Mouse (Mus musculus) intestine, postnatal 0 days (tissue): Measurements from ENCODE around the gene Spats1. TPM values are rescaled to one million over a fixed set of nuclear protein-coding genes. Genes with fewer than 3 reads are reported as not detected.
A peak's percentile ranks its signal among the peaks of the same experiment; 100 is the strongest.

Experiments used
- ATAC-seq: fragments of 200-750 bp; cut with Nextera tagmentation; 2 replicates; pipeline ENCODE4 v1.8.0; 2017; ENCODE audit warnings: mild to moderate bottlenecking, moderate TSS enrichment, moderate library complexity
- H3K27ac ChIP-seq: fragments of 300-500 bp; sonication (generic); 2 replicates; pipeline ENCODE4 v1.5.1; 2014; ENCODE audit warnings: mild to moderate bottlenecking, low read depth, low read length, moderate library complexity
- H3K27me3 ChIP-seq: fragments of 300-500 bp; sonication (generic); replicated peaks from 2 replicates; pipeline ENCODE4 v1.6.1; 2014; ENCODE audit warnings: low read length, mixed read lengths; ENCODE audit not compliant: control insufficient read depth, insufficient read depth
- H3K36me3 ChIP-seq: fragments of 300-500 bp; sonication (generic); 2 replicates; pipeline ENCODE4 v1.6.1; 2014; ENCODE audit warnings: mild to moderate bottlenecking, moderate library complexity; ENCODE audit not compliant: control insufficient read depth, insufficient read depth
- H3K4me1 ChIP-seq: fragments of 300-500 bp; sonication (generic); replicated peaks from 2 replicates; pipeline ENCODE4 v1.6.1; 2014; ENCODE audit warnings: antibody characterized with exemption, low read length, mixed read lengths; ENCODE audit not compliant: control insufficient read depth, insufficient read depth
- H3K4me2 ChIP-seq: fragments of 300-500 bp; sonication (generic); replicated peaks from 2 replicates; pipeline ENCODE4 v1.6.1; 2014; ENCODE audit warnings: low read depth, mild to moderate bottlenecking, moderate library complexity
- H3K4me3 ChIP-seq: fragments of 300-500 bp; sonication (generic); 2 replicates; pipeline ENCODE4 v1.5.1; 2014; ENCODE audit warnings: low read depth, low read length
- H3K9ac ChIP-seq: fragments of 300-500 bp; sonication (generic); 2 replicates; pipeline ENCODE4 v1.6.1; 2014; ENCODE audit warnings: mild to moderate bottlenecking, low read depth, low read length
- H3K9me3 ChIP-seq: fragments of 300-500 bp; sonication (generic); 2 replicates; pipeline ENCODE4 v1.6.1; 2016; ENCODE audit warnings: mixed run types; ENCODE audit not compliant: control insufficient read depth
- CTCF ChIP-seq: sonication (generic); IDR thresholded peaks from 2 replicates; pipeline ENCODE4 v1.5.1; 2016; ENCODE audit warnings: low read depth, mild to moderate bottlenecking, control low read depth, antibody characterized with exemption, moderate library complexity
- WGBS: fragments of 180-500 bp; shearing (Covaris S2); extraction: QIAGEN DNeasy Blood & Tissue Kit; methylation state at CpG from one replicate; pipeline ENCODE4 v1.1.7; 2014; 5-methylcytosine and 5-hydroxymethylcytosine counted together
- polyA plus RNA-seq: library from polyadenylated mRNA; unstranded; fragments of >200 nt; fragmentation: Nextera tagmentation; extraction: Ambion mirVana; gene quantifications from 2 replicates; pipeline ENCODE4 v1.2.1, GENCODE M21; 2015

Spats1 gene
- polyA plus RNA-seq, 1 experiment from 2014 or later: 0.25 TPM

GRCm38 (mm10) chr17:45517549-45518215 lies 42.5 kb upstream of the Spats1 start:
- no peak overlapping the region for H3K27ac ChIP-seq
- H3K27me3 ChIP-seq: no peaks in the 10 kb centered on the region
- no peak overlapping the region for H3K9ac ChIP-seq
- ATAC-seq: no peak
- H3K4me3 ChIP-seq: no peak overlapping the region
- H3K4me1 ChIP-seq: no peaks in the 10 kb centered on the region
- 88% methylated on average over 28 of the region's 28 CpGs for WGBS
- H3K4me2 ChIP-seq: no peak overlapping the region
- TF ChIP-seq CTCF: no peak
- peaks cover 16% of the 10 kb centered on the region; the same call in 1 of the 2 replicates for H3K36me3 ChIP-seq
- H3K9me3 ChIP-seq: no peaks in the 10 kb centered on the region

DNA sequence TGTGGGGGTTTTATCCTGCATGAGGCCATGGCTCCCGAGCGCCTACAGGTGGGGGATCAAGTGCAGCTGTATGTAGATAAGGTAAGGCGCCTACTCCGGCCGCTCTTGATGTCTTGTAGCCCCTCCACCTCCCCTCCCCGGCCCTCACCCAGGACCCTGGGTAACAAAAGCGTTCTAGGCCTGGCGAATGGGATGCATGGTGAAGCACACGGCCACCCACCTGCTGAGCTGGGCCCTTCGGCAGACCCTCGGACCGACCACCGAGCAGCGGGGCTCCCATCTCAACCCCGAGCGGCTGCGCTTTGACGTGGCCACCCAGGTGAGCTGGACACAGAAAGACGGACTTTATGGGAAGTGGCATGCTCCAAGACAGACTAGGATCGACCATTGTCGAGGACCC lies 41.9 kb upstream of the Spats1 start:
- TF ChIP-seq CTCF: no peak
- Histone ChIP-seq H3K9ac (no peak overlapping the region), H3K36me3 (peaks cover 16% of the 10 kb centered on the region; the same call in 1 of the 2 replicates), H3K4me2 (no peak overlapping the region), H3K4me1 (no peaks in the 10 kb centered on the region), H3K27me3 (no peaks in the 10 kb centered on the region), H3K4me3 (no peak overlapping the region), H3K27ac (no peak overlapping the region), H3K9me3 (no peaks in the 10 kb centered on the region)
- WGBS: 95% methylated on average over 21 of the region's 21 CpGs
- ATAC-seq: no peak

DNA sequence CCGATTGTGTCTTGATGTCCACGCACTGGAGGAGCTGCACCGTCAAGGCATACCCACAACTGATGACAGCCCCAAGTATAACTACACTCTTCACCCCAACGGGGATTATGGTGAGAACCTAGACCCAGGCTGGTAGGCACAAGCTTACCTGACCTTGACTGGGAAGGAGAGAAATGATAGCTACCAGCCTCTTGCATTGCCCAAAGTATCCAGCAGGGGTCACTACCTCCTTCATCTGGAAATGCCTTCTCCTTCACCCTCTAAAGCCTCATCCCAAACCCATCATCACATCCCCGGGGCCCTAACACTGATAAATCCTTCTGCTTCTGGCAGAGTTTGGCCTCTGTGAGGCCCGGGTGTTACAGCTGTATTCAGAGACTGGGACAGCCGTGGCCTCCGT lies 41.3 kb upstream of the Spats1 start:
- peaks cover 16% of the 10 kb centered on the region; the same call in 1 of the 2 replicates for H3K36me3 ChIP-seq
- ATAC-seq: peak; percentile 23; the same call in 1 of the 2 replicates
- H3K4me1 ChIP-seq: no peaks in the 10 kb centered on the region
- H3K4me2 ChIP-seq: no peak overlapping the region
- peak; percentile 90 for TF ChIP-seq CTCF
- no peak overlapping the region for H3K9ac ChIP-seq
- H3K4me3 ChIP-seq: no peak overlapping the region
- 47% methylated on average over 8 of the region's 8 CpGs for WGBS
- no peaks in the 10 kb centered on the region for H3K27me3 ChIP-seq
- no peak overlapping the region for H3K27ac ChIP-seq
- no peaks in the 10 kb centered on the region for H3K9me3 ChIP-seq

DNA sequence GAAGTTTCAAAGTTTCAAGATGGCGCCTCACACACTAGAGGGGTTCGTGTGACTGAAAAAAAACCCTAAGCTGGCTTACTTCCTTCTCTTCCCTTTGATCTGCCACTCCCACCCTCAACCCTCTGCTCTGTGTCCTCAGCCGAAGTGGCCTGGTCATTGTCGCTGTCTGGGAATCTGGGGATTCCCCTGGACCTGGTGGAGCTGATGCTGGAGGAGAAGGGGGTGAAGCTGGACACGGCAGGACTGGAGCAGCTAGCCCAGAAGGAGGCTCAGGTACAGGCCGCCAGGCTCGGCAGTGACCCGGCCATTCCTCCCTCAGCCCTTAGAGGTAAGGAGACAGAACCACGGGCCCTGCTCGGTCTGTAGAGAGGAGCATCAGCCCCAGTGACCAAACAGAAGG lies 40.6 kb upstream of the Spats1 start:
- Histone ChIP-seq H3K9ac (no peak overlapping the region), H3K4me1 (no peaks in the 10 kb centered on the region), H3K9me3 (no peaks in the 10 kb centered on the region), H3K4me3 (no peak overlapping the region), H3K27me3 (no peaks in the 10 kb centered on the region), H3K27ac (no peak overlapping the region), H3K36me3 (peaks cover 16% of the 10 kb centered on the region; the same call in 1 of the 2 replicates), H3K4me2 (no peak overlapping the region)
- no peak for ATAC-seq
- no peak for TF ChIP-seq CTCF
- WGBS: 82% methylated on average over 10 of the region's 10 CpGs

GRCm38 (mm10) chr17:45515204-45515726 lies 40.0 kb upstream of the Spats1 start:
- Histone ChIP-seq H3K4me2 (no peak overlapping the region), H3K27me3 (no peaks in the 10 kb centered on the region), H3K4me1 (no peaks in the 10 kb centered on the region), H3K9ac (no peak overlapping the region), H3K27ac (no peak overlapping the region), H3K4me3 (no peak overlapping the region), H3K9me3 (no peaks in the 10 kb centered on the region), H3K36me3 (peaks cover 16% of the 10 kb centered on the region; the same call in 1 of the 2 replicates)
- ATAC-seq: peak; percentile 35; the same call in 1 of the 2 replicates
- no peak for TF ChIP-seq CTCF
- WGBS: 54% methylated on average over 15 of the region's 15 CpGs

GRCm38 (mm10) chr17:45511757-45512156 lies 36.5 kb upstream of the Spats1 start:
- no peak overlapping the region for H3K4me3 ChIP-seq
- H3K27ac ChIP-seq: no peak overlapping the region
- ATAC-seq: no peak
- H3K36me3 ChIP-seq: peaks cover 12% of the 10 kb centered on the region; the same call in 1 of the 2 replicates
- H3K4me2 ChIP-seq: no peak overlapping the region
- no peak overlapping the region for H3K9ac ChIP-seq
- no peaks in the 10 kb centered on the region for H3K4me1 ChIP-seq
- WGBS: 91% methylated on average over 4 of the region's 4 CpGs
- no peaks in the 10 kb centered on the region for H3K9me3 ChIP-seq
- no peak for TF ChIP-seq CTCF
- H3K27me3 ChIP-seq: no peaks in the 10 kb centered on the region
